Mouse (Mus musculus): ENCODE results near the gene Rnf126. TPM values are rescaled to one million over a fixed set of nuclear protein-coding genes. Genes with fewer than 3 reads are reported as not detected.

The Rnf126 gene
- total RNA-seq, 2 experiments from 2014 or later, result 85.0 to 88.3 TPM

DNA sequence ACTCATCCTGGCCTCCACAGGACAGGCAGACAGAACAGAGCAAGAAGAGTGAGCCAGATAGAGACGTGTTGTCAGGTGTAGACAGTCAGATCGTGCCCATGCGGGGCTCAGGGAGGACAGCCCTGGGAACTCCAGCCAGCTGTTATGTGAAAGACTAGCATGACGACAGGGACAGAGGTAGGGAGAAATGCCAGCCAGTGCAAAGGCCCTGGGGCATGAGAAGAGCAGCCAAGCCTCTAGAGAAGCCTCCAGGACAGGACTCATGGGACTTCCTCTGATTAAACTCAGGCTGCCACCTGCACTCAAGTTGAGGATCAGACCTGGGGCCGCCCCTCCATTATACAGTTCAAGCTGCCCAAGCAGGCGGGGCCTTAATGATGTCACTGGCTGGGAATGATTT, 18.3 kb downstream of the Rnf126 start:
- no peak overlapping the region for H3K27ac ChIP-seq
- no peak for TF ChIP-seq CTCF (conservative IDR thresholded peaks at IDR 0.05)
- H3K4me3 ChIP-seq, result no peak overlapping the region
- DNase-seq (ENCODE audit: low spot score in 2 of 2), result no peak

DNA sequence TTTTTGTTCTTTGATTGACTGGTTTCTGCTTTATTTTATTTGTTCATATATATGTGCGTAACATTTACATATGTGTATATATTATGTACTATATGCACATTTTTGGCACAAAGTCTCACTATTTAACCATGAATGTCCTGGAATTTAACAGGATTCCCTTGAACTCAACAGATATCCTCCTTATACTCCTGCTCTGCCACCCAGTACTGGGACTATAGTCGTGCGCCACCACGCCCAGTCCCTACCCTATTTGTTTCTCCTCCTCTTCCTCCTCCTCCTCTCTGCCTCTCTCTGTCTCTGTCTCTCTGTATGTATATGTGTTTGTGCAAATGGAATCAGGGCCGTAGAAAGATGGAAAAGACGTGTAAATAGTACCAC, 20.0 kb downstream of the Rnf126 start:
- Histone ChIP-seq H3K27ac (peak overlapping the region; percentile 58), H3K4me3 (peak overlapping the region; percentile 82)
- TF ChIP-seq CTCF (conservative IDR thresholded peaks at IDR 0.05), result no peak
- DNase-seq (ENCODE audit: low spot score in 2 of 2), result no peak

- Histone ChIP-seq H3K4me3 (peak within 1 kb of the TSS; percentile 82), H3K27ac (peak within 1 kb of the TSS; percentile 86)
- peak; percentile 77 for TF ChIP-seq CTCF (conservative IDR thresholded peaks at IDR 0.05)
- peak; percentile 95 to 98 for DNase-seq (ENCODE audit: low spot score in 2 of 2)
Measured at GRCm38 (mm10) chr10:79745898-79746773, 20.6 kb downstream of the Rnf126 start, which contains the start of gene Polrmt. Polrmt (minus strand) TSS chr10:79746581.

GRCm38 (mm10) chr10:79745411-79745810, 21.3 kb downstream of the Rnf126 start:
- no peak overlapping the region; the same call in 1 of the 2 replicates for H3K4me3 ChIP-seq
- DNase-seq (ENCODE audit: low spot score in 2 of 2), result no peak
- TF ChIP-seq CTCF (conservative IDR thresholded peaks at IDR 0.05), result no peak
- H3K27ac ChIP-seq, result no peak overlapping the region

DNA sequence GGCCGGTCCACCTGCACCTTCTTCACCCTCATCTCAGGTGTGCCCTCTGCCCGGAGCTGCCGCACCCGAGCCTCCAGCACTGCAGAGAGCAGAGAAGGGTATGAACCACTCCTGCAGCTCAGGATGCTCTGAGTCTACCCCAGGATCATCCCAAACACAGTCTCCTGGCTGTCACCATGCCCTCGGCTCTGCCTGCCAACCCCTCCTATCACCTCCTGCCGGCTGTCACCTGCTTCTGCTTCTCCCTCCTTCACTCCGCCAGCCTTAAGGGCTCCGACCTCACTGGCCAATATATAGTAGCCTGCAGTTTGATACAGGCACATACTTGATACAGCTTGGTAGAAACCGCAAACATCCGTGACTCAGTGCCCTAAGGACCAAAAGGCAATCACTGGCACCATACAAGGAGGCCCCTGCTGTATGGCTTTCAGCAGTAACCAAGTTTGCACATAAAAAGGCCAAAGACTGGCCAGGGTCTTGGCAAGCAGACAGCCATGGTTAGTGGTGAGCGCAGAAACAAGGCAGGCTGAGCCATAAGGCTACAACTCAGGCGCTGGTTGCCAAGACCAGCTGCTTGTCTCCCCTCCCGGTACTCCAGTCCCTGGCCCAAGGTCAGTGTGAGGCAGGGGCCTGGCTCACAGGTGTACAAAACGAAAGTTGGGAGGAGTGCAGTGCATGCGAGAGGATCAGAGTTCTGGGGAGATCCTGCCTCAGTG, 22.9 kb downstream of the Rnf126 start:
- H3K27ac ChIP-seq, result no peak overlapping the region
- H3K4me3 ChIP-seq, result no peak overlapping the region
- DNase-seq (ENCODE audit: low spot score in 2 of 2), result no peak
- no peak for TF ChIP-seq CTCF (conservative IDR thresholded peaks at IDR 0.05)

DNA sequence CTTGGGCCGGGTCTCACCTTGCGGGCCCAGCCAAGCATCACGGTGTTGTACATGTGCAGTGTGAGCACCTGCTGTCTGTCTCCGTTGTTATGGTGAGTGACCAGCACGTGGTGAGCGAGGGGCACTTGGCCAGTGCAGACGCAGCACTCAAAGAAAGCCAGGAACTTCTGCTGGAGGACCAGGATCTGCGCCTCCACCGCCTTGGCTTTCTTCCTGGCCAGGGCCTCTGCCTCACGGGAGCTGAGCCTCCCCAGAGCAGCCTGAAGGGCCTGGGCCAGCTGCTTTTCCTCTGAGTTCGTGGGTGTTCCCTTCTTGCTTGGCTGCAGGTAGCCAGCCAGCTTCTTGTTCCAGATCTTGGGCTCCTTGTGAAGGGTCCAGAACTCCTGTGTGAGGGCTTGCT, 23.6 kb downstream of the Rnf126 start:
- Histone ChIP-seq H3K27ac (no peak overlapping the region), H3K4me3 (no peak overlapping the region)
- no peak for TF ChIP-seq CTCF (conservative IDR thresholded peaks at IDR 0.05)
- DNase-seq (ENCODE audit: low spot score in 2 of 2), result no peak

GRCm38 (mm10) chr10:79740863-79741262, 25.9 kb downstream of the Rnf126 start:
- no peak overlapping the region for H3K4me3 ChIP-seq
- no peak overlapping the region for H3K27ac ChIP-seq
- TF ChIP-seq CTCF (conservative IDR thresholded peaks at IDR 0.05), result peak; percentile 69
- no peak for DNase-seq (ENCODE audit: low spot score in 2 of 2)

DNA sequence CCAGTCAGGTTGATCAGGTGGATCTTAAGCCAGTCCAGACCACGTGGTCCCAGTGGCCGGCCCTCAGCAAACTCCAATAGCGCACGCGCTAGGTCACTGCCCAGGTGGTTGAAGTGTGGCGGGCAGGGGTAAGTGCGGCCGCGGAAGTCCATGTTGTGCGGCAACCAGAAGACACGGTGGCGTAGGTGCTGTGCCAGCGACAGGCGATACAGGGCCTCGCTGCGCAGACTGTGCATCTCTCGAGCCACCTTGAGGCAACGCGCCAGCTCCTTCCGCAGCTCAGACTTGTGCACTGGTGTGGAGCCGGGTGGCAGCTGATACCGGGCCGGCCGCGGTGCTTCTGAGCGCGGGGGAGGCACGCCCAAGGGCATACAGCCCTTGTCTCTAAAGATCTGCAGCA, 27.5 kb downstream of the Rnf126 start:
- no peak for DNase-seq (ENCODE audit: low spot score in 2 of 2)
- H3K27ac ChIP-seq, result no peak overlapping the region
- H3K4me3 ChIP-seq, result no peak overlapping the region
- no peak for TF ChIP-seq CTCF (conservative IDR thresholded peaks at IDR 0.05)

- no peak overlapping the region for H3K27ac ChIP-seq
- peak; percentile 76 for TF ChIP-seq CTCF (conservative IDR thresholded peaks at IDR 0.05)
- no peak for DNase-seq (ENCODE audit: low spot score in 2 of 2)
- no peak overlapping the region for H3K4me3 ChIP-seq
Measured at GRCm38 (mm10) chr10:79738259-79738658, 28.5 kb downstream of the Rnf126 start.

- no peak for TF ChIP-seq CTCF (conservative IDR thresholded peaks at IDR 0.05)
- DNase-seq (ENCODE audit: low spot score in 2 of 2), result no peak
- no peak overlapping the region for H3K27ac ChIP-seq
- no peak overlapping the region for H3K4me3 ChIP-seq
Measured at GRCm38 (mm10) chr10:79736706-79737105, 30.0 kb downstream of the Rnf126 start.

GRCm38 (mm10) chr10:79735361-79735760, 31.4 kb downstream of the Rnf126 start:
- no peak for TF ChIP-seq CTCF (conservative IDR thresholded peaks at IDR 0.05)
- no peak for DNase-seq (ENCODE audit: low spot score in 2 of 2)
- Histone ChIP-seq H3K27ac (no peak overlapping the region), H3K4me3 (no peak overlapping the region)

DNA sequence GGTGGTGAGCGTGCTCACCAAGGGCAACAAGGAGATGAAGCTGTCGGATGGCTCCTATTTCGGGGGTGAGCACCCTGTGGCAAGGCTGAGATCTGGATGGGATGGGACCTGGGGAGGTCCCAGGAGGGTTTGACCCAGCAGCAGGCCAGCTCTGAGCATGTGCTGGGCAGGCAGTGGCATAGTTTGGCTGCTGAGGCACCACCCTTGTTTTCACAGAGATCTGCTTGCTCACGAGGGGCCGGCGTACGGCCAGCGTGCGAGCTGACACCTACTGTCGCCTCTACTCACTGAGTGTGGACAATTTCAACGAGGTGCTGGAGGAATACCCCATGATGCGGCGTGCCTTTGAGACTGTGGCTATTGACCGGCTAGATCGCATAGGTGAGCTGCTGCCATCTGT, 32.9 kb downstream of the Rnf126 start:
- TF ChIP-seq CTCF (conservative IDR thresholded peaks at IDR 0.05), result no peak
- Histone ChIP-seq H3K27ac (no peak overlapping the region), H3K4me3 (no peak overlapping the region)
- DNase-seq (ENCODE audit: low spot score in 2 of 2), result no peak

GRCm38 (mm10) chr10:79732500-79732899, 34.3 kb downstream of the Rnf126 start:
- no peak overlapping the region for H3K27ac ChIP-seq
- peak in 1 of 2 experiments; percentile 58 for DNase-seq (ENCODE audit: low spot score in 2 of 2)
- TF ChIP-seq CTCF (conservative IDR thresholded peaks at IDR 0.05), result peak; percentile 83

More at GRCm38 (mm10) chr10:79732500-79732899, 34.3 kb downstream of the Rnf126 start:
- no peak overlapping the region for H3K4me3 ChIP-seq
